Mouse (Mus musculus): Measurements from ENCODE around the gene Cyp4a31. TPM values are rescaled to one million over a fixed set of nuclear protein-coding genes. Genes with fewer than 3 reads are reported as not detected.
"Not testable (repeated sequence)": the region's sequence is repeated elsewhere in the genome, so short reads cannot be mapped to it uniquely, and the experiment has no call there.

Cyp4a31 gene
- polyA plus RNA-seq, 1 experiment from 2014 or later = not detected

- Histone ChIP-seq H3K36me3 (ENCODE audit: control insufficient read depth, insufficient read depth) (no peaks in the 10 kb centered on the region), H3K27me3 (ENCODE audit: control insufficient read depth, insufficient read depth, low read length) (no peaks in the 10 kb centered on the region), H3K4me1 (ENCODE audit: control insufficient read depth, insufficient read depth, low read length) (no peaks in the 10 kb centered on the region), H3K27ac (ENCODE audit: low read length) (no peak overlapping the region), H3K4me2 (ENCODE audit: low read depth, low read length) (no peak overlapping the region), H3K9ac (ENCODE audit: low read length) (no peak overlapping the region), H3K4me3 (ENCODE audit: low read length) (no peak overlapping the region), H3K9me3 (replicated peaks; ENCODE audit: control insufficient read depth, low read length) (no peaks in the 10 kb centered on the region)
- ATAC-seq (replicated peaks; ENCODE audit: extremely low read depth, insufficient read depth, low FRiP score) = no peak
Measured at GRCm38 (mm10) chr4:115614005-115614404, 50.6 kb downstream of the Cyp4a31 start.

- H3K4me1 ChIP-seq (ENCODE audit: control insufficient read depth, insufficient read depth, low read length); H3K27ac ChIP-seq (ENCODE audit: low read length); ATAC-seq (replicated peaks; ENCODE audit: extremely low read depth, insufficient read depth, low FRiP score); H3K4me2 ChIP-seq (ENCODE audit: low read depth, low read length); H3K9me3 ChIP-seq (replicated peaks; ENCODE audit: control insufficient read depth, low read length); H3K9ac ChIP-seq (ENCODE audit: low read length); H3K27me3 ChIP-seq (ENCODE audit: control insufficient read depth, insufficient read depth, low read length); H3K4me3 ChIP-seq (ENCODE audit: low read length); H3K36me3 ChIP-seq (ENCODE audit: control insufficient read depth, insufficient read depth): not testable (repeated sequence)
- WGBS = 94% methylated on average over 3 of the region's 3 CpGs
Measured at GRCm38 (mm10) chr4:115625560-115625959, 62.1 kb downstream of the Cyp4a31 start.

Other genes starting within 250 kb of the Cyp4a31 start
- gene Cyp4a12b, start 152.0 kb upstream of the Cyp4a31 start, polyA plus RNA-seq (2015; fragmentation: Nextera tagmentation; extraction: Ambion mirVana) = not detected in 2 replicates
- not detected in 2 replicates for gene Cyp4a30b, start 111.0 kb upstream of the Cyp4a31 start, polyA plus RNA-seq (2015; fragmentation: Nextera tagmentation; extraction: Ambion mirVana)
- not detected in 2 replicates for gene Cyp4a14, start 67.5 kb upstream of the Cyp4a31 start, polyA plus RNA-seq (2015; fragmentation: Nextera tagmentation; extraction: Ambion mirVana)
- gene Cyp4a10, start 45.4 kb upstream of the Cyp4a31 start, polyA plus RNA-seq (2015; fragmentation: Nextera tagmentation; extraction: Ambion mirVana) = not detected in 2 replicates
- gene Cyp4a32, start 37.3 kb downstream of the Cyp4a31 start, polyA plus RNA-seq (2015; fragmentation: Nextera tagmentation; extraction: Ambion mirVana) = not detected in 2 replicates
- 4.0 and 6.4 TPM in 2 replicates for gene Cyp4b1, start 84.1 kb downstream of the Cyp4a31 start, polyA plus RNA-seq (2015; fragmentation: Nextera tagmentation; extraction: Ambion mirVana)
- 23.6 and 25.1 TPM in 2 replicates for gene Efcab14, start 174.1 kb downstream of the Cyp4a31 start, polyA plus RNA-seq (2015; fragmentation: Nextera tagmentation; extraction: Ambion mirVana)
- gene Tex38, start 217.4 kb downstream of the Cyp4a31 start, polyA plus RNA-seq (2015; fragmentation: Nextera tagmentation; extraction: Ambion mirVana) = 0.19 TPM in 1 of 2 replicates, not detected in the other
- 65.5 and 69.9 TPM in 2 replicates for gene Atpaf1, start 221.2 kb downstream of the Cyp4a31 start, polyA plus RNA-seq (2015; fragmentation: Nextera tagmentation; extraction: Ambion mirVana)